Mouse (Mus musculus) embryo, embryonic 10 days (tissue): ENCODE measurements at regions not wholly inside any gene's neighbourhood (a gene's known extent, or its start where the extent isn't known, plus 50 kb on each side); places are given as distances from the start of the nearest gene placed in this dataset.
"Not testable (repeated sequence)": the region's sequence is repeated elsewhere in the genome, so short reads cannot be mapped to it uniquely, and the experiment has no call there.

Experiments
- DNase-seq: peaks from one replicate; pipeline ENCODE4 v3.0.0-alpha.2; 2015; ENCODE audit warnings: low spot score

GRCm38 (mm10) chr2:135525779-135526178 is 133.0 kb upstream of the Plcb4 start:
- no peak for DNase-seq

GRCm38 (mm10) chr2:135529619-135530018 is 129.2 kb upstream of the Plcb4 start:
- DNase-seq, result no peak

- peak; percentile 7 for DNase-seq
Observed at GRCm38 (mm10) chr2:135536303-135536871, 122.4 kb upstream of the Plcb4 start.

GRCm38 (mm10) chr2:135538022-135538421 is 120.8 kb upstream of the Plcb4 start:
- no peak for DNase-seq

GRCm38 (mm10) chr2:135541058-135541457 is 117.8 kb upstream of the Plcb4 start:
- no peak for DNase-seq

- DNase-seq, result no peak
Observed at GRCm38 (mm10) chr2:135541930-135542329, 116.9 kb upstream of the Plcb4 start.

GRCm38 (mm10) chr2:135544882-135545281 is 113.9 kb upstream of the Plcb4 start:
- no peak for DNase-seq

GRCm38 (mm10) chr2:135547966-135548365 is 110.8 kb upstream of the Plcb4 start:
- no peak for DNase-seq

- no peak for DNase-seq
Observed at GRCm38 (mm10) chr2:135553031-135553430, 105.8 kb upstream of the Plcb4 start.

GRCm38 (mm10) chr2:135558026-135558425 is 100.8 kb upstream of the Plcb4 start:
- DNase-seq, result not testable (repeated sequence)

- DNase-seq, result no peak
Observed at GRCm38 (mm10) chr2:135559328-135559727, 99.5 kb upstream of the Plcb4 start.

GRCm38 (mm10) chr2:135559933-135560710 is 98.7 kb upstream of the Plcb4 start:
- no peak for DNase-seq

- no peak for DNase-seq
Observed at GRCm38 (mm10) chr2:135560856-135561255, 98.0 kb upstream of the Plcb4 start.

GRCm38 (mm10) chr2:135561716-135562115 is 97.1 kb upstream of the Plcb4 start:
- no peak for DNase-seq

GRCm38 (mm10) chr2:135562140-135562890 is 96.5 kb upstream of the Plcb4 start:
- no peak for DNase-seq

GRCm38 (mm10) chr2:135564231-135564630 is 94.6 kb upstream of the Plcb4 start:
- DNase-seq, result no peak

- DNase-seq, result no peak
Observed at GRCm38 (mm10) chr2:135568350-135568749, 90.5 kb upstream of the Plcb4 start.

- no peak for DNase-seq
Observed at GRCm38 (mm10) chr2:135571599-135571998, 87.2 kb upstream of the Plcb4 start.

- no peak for DNase-seq
Observed at GRCm38 (mm10) chr2:135577228-135577627, 81.6 kb upstream of the Plcb4 start.

- DNase-seq, result peak; percentile 8
Observed at GRCm38 (mm10) chr2:135578135-135578534, 80.7 kb upstream of the Plcb4 start.

GRCm38 (mm10) chr2:135579514-135579913 is 79.3 kb upstream of the Plcb4 start:
- no peak for DNase-seq

GRCm38 (mm10) chr2:135580051-135580450 is 78.8 kb upstream of the Plcb4 start:
- no peak for DNase-seq

GRCm38 (mm10) chr2:135582341-135582740 is 76.5 kb upstream of the Plcb4 start:
- DNase-seq, result no peak
